Mouse (Mus musculus) left cerebral cortex, postnatal 14 days (tissue): ENCODE results near the gene Samd9l. TPM values are rescaled to one million over a fixed set of nuclear protein-coding genes. Genes with fewer than 3 reads are reported as not detected.
A peak's percentile ranks its signal among the peaks of the same experiment; 100 is the strongest.
"Not testable (repeated sequence)": the region's sequence is repeated elsewhere in the genome, so short reads cannot be mapped to it uniquely, and the experiment has no call there.

ENCODE experiments used
- DNase-seq, 2 experiments: peaks; one replicate each; pipeline ENCODE4 v3.0.0; 2021 to 2022; ENCODE audit warnings: low spot score in 2 of 2, mixed read lengths in 1 of 2
- intact Hi-C: fragments of 180-260 bp; cut with DNase I; formaldehyde crosslinking; loops from one replicate; pipeline ENCODE4 v1.15.1; 2025
- long read RNA-seq, 2 experiments: library from polyadenylated mRNA; stranded (forward); transcript quantifications; one replicate each; pipeline ENCODE4 v2.0.0; 2021
- total RNA-seq, 2 experiments: library from RNA; stranded (reverse); gene quantifications; 2 replicates each; pipeline ENCODE4 v1.2.3; 2021

Gene Samd9l
- total RNA-seq = 1 to 10 TPM; 4.9 to 5.4 TPM
- long read RNA-seq, experiment 1, full-length matches to known transcripts = 3 of 4 reads
- long read RNA-seq, experiment 1, partial matches to known transcripts = 0 of 4 reads
- long read RNA-seq, experiment 1, other reads (novel, unspliced or antisense) = 1 of 4 reads
- long read RNA-seq, experiment 2 = 0 reads

GRCm38 (mm10) chr6:3399340-3400068, at the start of gene Samd9l:
Gene Samd9l, minus strand, starts transcription at chr6:3399572.
- intact Hi-C loops = not testable (repeated sequence)
- peak; percentile 76 to 79 for DNase-seq

GRCm38 (mm10) chr6:3447404-3447803, 48.0 kb upstream of the Samd9l start:
- DNase-seq = peak; percentile 83 to 89
- intact Hi-C loops = loop anchor here (5.0 kb wide), 1 partner anchor 50 kb away; the partner anchor contains the start of genes Hepacam2 and Vps50

- DNase-seq = peak in 1 of 2 experiments; percentile 7
- intact Hi-C loops = loop anchor here (5.0 kb wide), 1 partner anchor 1958 kb away; no protein-coding TSS in a partner anchor
Observed at GRCm38 (mm10) chr6:3443905-3444304, 44.5 kb upstream of the Samd9l start.

GRCm38 (mm10) chr6:3436087-3436486, 36.7 kb upstream of the Samd9l start:
- DNase-seq = no peak

GRCm38 (mm10) chr6:3430976-3431375, 31.6 kb upstream of the Samd9l start:
- intact Hi-C loops, DNase-seq: not testable (repeated sequence)

More at GRCm38 (mm10) chr6:3436087-3436486, 36.7 kb upstream of the Samd9l start:
- intact Hi-C loops = no loop called here

GRCm38 (mm10) chr6:3427047-3427446, 27.7 kb upstream of the Samd9l start:
- intact Hi-C loops = loop anchor here (5.0 kb wide), 1 partner anchor 35 kb away; no protein-coding TSS in a partner anchor
- DNase-seq = no peak

GRCm38 (mm10) chr6:3425333-3425732, 26.0 kb upstream of the Samd9l start:
- intact Hi-C loops = loop anchor here (5.0 kb wide), 1 partner anchor 33 kb away; no protein-coding TSS in a partner anchor
- DNase-seq = not testable (repeated sequence)

GRCm38 (mm10) chr6:3424613-3425277, 25.4 kb upstream of the Samd9l start:
- intact Hi-C loops = loop anchor here (5.0 kb wide), 1 partner anchor 32 kb away; no protein-coding TSS in a partner anchor
- DNase-seq = not testable (repeated sequence)

GRCm38 (mm10) chr6:3397182-3397906, 2.0 kb downstream of the Samd9l start:
- intact Hi-C loops, DNase-seq: not testable (repeated sequence)

GRCm38 (mm10) chr6:3395921-3396611, 3.3 kb downstream of the Samd9l start:
- intact Hi-C loops, DNase-seq: not testable (repeated sequence)

GRCm38 (mm10) chr6:3389995-3390394, 9.4 kb downstream of the Samd9l start:
- DNase-seq = no peak
- intact Hi-C loops = loop anchor here (5.0 kb wide), 1 partner anchor 37 kb away; no protein-coding TSS in a partner anchor

- DNase-seq = no peak
- intact Hi-C loops = no loop called here
Observed at GRCm38 (mm10) chr6:3386565-3386964, 12.8 kb downstream of the Samd9l start.

- DNase-seq, intact Hi-C loops: not testable (repeated sequence)
Observed at GRCm38 (mm10) chr6:3384816-3385215, 14.6 kb downstream of the Samd9l start.

GRCm38 (mm10) chr6:3384115-3384791, 15.1 kb downstream of the Samd9l start:
- intact Hi-C loops, DNase-seq: not testable (repeated sequence)

GRCm38 (mm10) chr6:3379146-3379545, 20.2 kb downstream of the Samd9l start:
- intact Hi-C loops = no loop called here
- no peak for DNase-seq

- no peak for DNase-seq
- intact Hi-C loops = no loop called here
Observed at GRCm38 (mm10) chr6:3376687-3377086, 22.7 kb downstream of the Samd9l start.

GRCm38 (mm10) chr6:3369527-3369926, 29.8 kb downstream of the Samd9l start:
- intact Hi-C loops = no loop called here
- DNase-seq = no peak

GRCm38 (mm10) chr6:3365609-3366008, 33.8 kb downstream of the Samd9l start:
- DNase-seq, intact Hi-C loops: not testable (repeated sequence)
